Mouse (Mus musculus): Measurements from ENCODE around the gene Slc36a4. TPM values are rescaled to one million over a fixed set of nuclear protein-coding genes. Genes with fewer than 3 reads are reported as not detected.

The Slc36a4 gene
- total RNA-seq, 4 experiments from 2014 or later = 41.3 to 55.8 (median 50.4) TPM

- DNase-seq (ENCODE audit: low spot score in 2 of 2) = no peak
Observed at GRCm38 (mm10) chr9:15792076-15792475, 82.5 kb downstream of the Slc36a4 start.

Other genes with a start within 250 kb of the Slc36a4 start
- gene Smco4, start 216.3 kb upstream of the Slc36a4 start, total RNA-seq (2022) = 1 to 10 TPM; 3.6 to 6.2 (median 5.1) TPM
- under 1 TPM; 0.32 to 0.57 (median 0.42) TPM for gene Deup1, start 81.8 kb upstream of the Slc36a4 start, total RNA-seq (2022)
- not detected for gene Mtnr1b, start 164.8 kb downstream of the Slc36a4 start, total RNA-seq (2022)